Mouse (Mus musculus) thymus, adult 2 months (tissue): ENCODE data around the gene Ier5l. TPM values are rescaled to one million over a fixed set of nuclear protein-coding genes. Genes with fewer than 3 reads are reported as not detected.

Experiments used
- DNase-seq: peaks from one replicate; pipeline ENCODE4 v3.0.0; 2021
- H3K27ac ChIP-seq: fragments of 200-500 bp; 2 replicates; pipeline ENCODE4 v1.5.1; 2012; ENCODE audit warnings: low read length, control low read depth; ENCODE audit not compliant: control insufficient read depth, insufficient read depth
- H3K27me3 ChIP-seq: fragments of 200-500 bp; 2 replicates; pipeline ENCODE4 v1.6.1; 2012; ENCODE audit warnings: mild to moderate bottlenecking, low read length, moderate library complexity, mixed read lengths; ENCODE audit not compliant: control insufficient read depth, insufficient read depth
- H3K36me3 ChIP-seq: fragments of 200-500 bp; 2 replicates; pipeline ENCODE4 v1.6.1; 2012; ENCODE audit warnings: mild to moderate bottlenecking, low read length, moderate library complexity; ENCODE audit not compliant: control insufficient read depth, insufficient read depth
- H3K4me1 ChIP-seq: fragments of 200-500 bp; replicated peaks from 2 replicates; pipeline ENCODE4 v1.6.1; 2012; ENCODE audit warnings: low read length; ENCODE audit not compliant: control insufficient read depth, insufficient read depth
- H3K4me3 ChIP-seq: fragments of 200-500 bp; 2 replicates; pipeline ENCODE4 v1.5.1; 2012; ENCODE audit warnings: mild to moderate bottlenecking, low read length, control low read depth, moderate library complexity; ENCODE audit not compliant: control insufficient read depth, insufficient read depth
- CTCF ChIP-seq: fragments of 200-500 bp; IDR thresholded peaks from 2 replicates; pipeline ENCODE4 v1.5.1; 2012; ENCODE audit warnings: mild to moderate bottlenecking, control low read depth, low read length, moderate library complexity, borderline replicate concordance; ENCODE audit not compliant: control insufficient read depth, poor library complexity, insufficient read depth; ENCODE audit errors: extremely low read depth
- POLR2A ChIP-seq: fragments of 200-500 bp; IDR thresholded peaks from 2 replicates; pipeline ENCODE4 v1.6.1; 2012; ENCODE audit warnings: mild to moderate bottlenecking, low read length, control low read depth, moderate library complexity; ENCODE audit not compliant: control insufficient read depth, poor library complexity, insufficient read depth; ENCODE audit errors: extremely low read depth
- WGBS: fragments of 180-500 bp; shearing (Covaris S2); methylation state at CpG from one replicate; pipeline ENCODE4 v1.1.7; 2018; 5-methylcytosine and 5-hydroxymethylcytosine counted together
- polyA plus RNA-seq: library from polyadenylated mRNA; depleted of rRNA; stranded (reverse); fragments of >200 nt; gene quantifications from 2 replicates; pipeline ENCODE4 v1.2.3, GENCODE M21; 2012

Ier5l gene
- polyA plus RNA-seq, 1 experiment = 7.2 TPM

GRCm38 (mm10) chr2:30446891-30447826, 26.9 kb downstream of the Ier5l start:
- no peak overlapping the region for H3K4me3 ChIP-seq
- no peak for DNase-seq
- TF ChIP-seq CTCF (no peak), POLR2A (no peak)
- no peaks in the 10 kb centered on the region for H3K36me3 ChIP-seq
- no peak overlapping the region for H3K27ac ChIP-seq
- peaks cover 7% of the 10 kb centered on the region for H3K4me1 ChIP-seq
- whole genome bisulfite sequencing = 52% methylated on average over 10 of the region's 10 CpGs
- H3K27me3 ChIP-seq = no peaks in the 10 kb centered on the region

DNA sequence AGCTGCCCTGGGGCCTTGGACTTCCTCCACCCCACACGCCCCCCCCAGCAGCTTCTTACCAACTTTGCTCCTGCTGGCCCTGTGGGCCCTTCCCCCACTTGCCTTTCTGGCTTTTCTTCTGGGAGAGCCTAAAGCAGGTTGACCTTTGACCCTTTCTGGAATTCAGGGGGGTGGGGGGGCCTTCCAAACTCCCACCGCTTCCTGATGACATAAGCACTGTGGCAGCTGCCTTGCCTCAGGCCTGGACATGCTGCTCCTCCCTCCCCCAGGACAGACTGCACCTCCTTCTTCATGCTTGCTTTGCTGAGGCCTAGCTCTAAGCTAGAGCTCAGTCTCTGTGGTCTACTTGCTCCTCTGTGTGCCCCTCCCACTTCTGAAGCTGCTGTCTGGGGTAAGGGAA, 28.7 kb downstream of the Ier5l start:
- Histone ChIP-seq H3K4me1 (peaks cover 18% of the 10 kb centered on the region), H3K27me3 (no peaks in the 10 kb centered on the region), H3K27ac (no peak overlapping the region), H3K36me3 (no peaks in the 10 kb centered on the region), H3K4me3 (no peak overlapping the region)
- no peak for DNase-seq
- WGBS = 95% methylated on average over 2 of the region's 2 CpGs
- TF ChIP-seq POLR2A = no peak
- no peak for TF ChIP-seq CTCF

GRCm38 (mm10) chr2:30444450-30444849, 29.6 kb downstream of the Ier5l start:
- Histone ChIP-seq H3K27me3 (no peaks in the 10 kb centered on the region), H3K36me3 (peaks cover 6% of the 10 kb centered on the region), H3K4me1 (peaks cover 18% of the 10 kb centered on the region), H3K4me3 (no peak overlapping the region), H3K27ac (no peak overlapping the region)
- TF ChIP-seq POLR2A (no peak), CTCF (no peak)
- DNase-seq = no peak

DNA sequence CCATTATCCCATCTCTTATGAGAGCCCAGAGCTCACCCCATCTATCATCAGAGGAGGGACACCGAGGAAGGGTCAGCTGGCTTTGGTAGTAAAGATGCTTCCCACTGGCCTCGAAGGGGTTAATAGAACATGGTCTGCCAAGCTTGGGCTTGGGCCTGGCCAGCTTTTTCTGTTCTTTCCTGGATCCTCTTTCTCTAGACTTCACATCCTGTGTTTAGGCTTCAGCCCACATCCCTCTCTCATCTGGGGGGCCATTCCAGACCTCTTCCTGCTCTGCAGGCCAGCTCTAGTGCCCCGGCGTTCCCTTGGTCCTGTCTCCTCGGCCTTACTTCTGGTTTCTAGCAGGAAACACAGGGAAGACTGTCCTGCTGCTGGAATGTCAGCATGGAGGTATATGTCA, 30.0 kb downstream of the Ier5l start:
- no peak for DNase-seq
- Histone ChIP-seq H3K27ac (no peak overlapping the region), H3K27me3 (no peaks in the 10 kb centered on the region), H3K4me1 (peaks cover 18% of the 10 kb centered on the region), H3K4me3 (no peak overlapping the region), H3K36me3 (peaks cover 10% of the 10 kb centered on the region)
- 88% methylated on average over 5 of the region's 5 CpGs for WGBS
- TF ChIP-seq POLR2A = no peak
- TF ChIP-seq CTCF = no peak

- H3K4me3 ChIP-seq = no peak overlapping the region
- H3K36me3 ChIP-seq = peaks cover 18% of the 10 kb centered on the region
- no peak overlapping the region for H3K27ac ChIP-seq
- WGBS = 92% methylated on average over 4 of the region's 4 CpGs
- no peak for DNase-seq
- H3K27me3 ChIP-seq = no peaks in the 10 kb centered on the region
- TF ChIP-seq POLR2A (no peak), CTCF (no peak)
- peaks cover 18% of the 10 kb centered on the region for H3K4me1 ChIP-seq
Measured at GRCm38 (mm10) chr2:30443281-30443680, 30.7 kb downstream of the Ier5l start.

- H3K27me3 ChIP-seq = no peaks in the 10 kb centered on the region
- no peak for DNase-seq
- H3K4me3 ChIP-seq = no peak overlapping the region
- peaks cover 23% of the 10 kb centered on the region for H3K36me3 ChIP-seq
- peaks cover 18% of the 10 kb centered on the region for H3K4me1 ChIP-seq
- 76% methylated on average over 5 of the region's 5 CpGs for WGBS
- no peak for TF ChIP-seq POLR2A
- no peak for TF ChIP-seq CTCF
- peak overlapping the region; percentile 95 for H3K27ac ChIP-seq
Measured at GRCm38 (mm10) chr2:30442498-30442890, 31.5 kb downstream of the Ier5l start.
